Mouse (Mus musculus) bone marrow, adult 2 months (tissue): ENCODE data around the gene Wdfy4.

Experiments
- CTCF ChIP-seq: fragments of 200-500 bp; IDR thresholded peaks from 2 replicates; pipeline ENCODE4 v1.5.1; 2011; ENCODE audit warnings: low read length, control low read depth; ENCODE audit not compliant: control insufficient read depth, insufficient read depth
- POLR2A ChIP-seq: fragments of 200-500 bp; IDR thresholded peaks from 2 replicates; pipeline ENCODE4 v1.6.1; 2011; ENCODE audit warnings: low read depth, mild to moderate bottlenecking, control low read depth, low read length, borderline replicate concordance; ENCODE audit not compliant: control insufficient read depth

DNA sequence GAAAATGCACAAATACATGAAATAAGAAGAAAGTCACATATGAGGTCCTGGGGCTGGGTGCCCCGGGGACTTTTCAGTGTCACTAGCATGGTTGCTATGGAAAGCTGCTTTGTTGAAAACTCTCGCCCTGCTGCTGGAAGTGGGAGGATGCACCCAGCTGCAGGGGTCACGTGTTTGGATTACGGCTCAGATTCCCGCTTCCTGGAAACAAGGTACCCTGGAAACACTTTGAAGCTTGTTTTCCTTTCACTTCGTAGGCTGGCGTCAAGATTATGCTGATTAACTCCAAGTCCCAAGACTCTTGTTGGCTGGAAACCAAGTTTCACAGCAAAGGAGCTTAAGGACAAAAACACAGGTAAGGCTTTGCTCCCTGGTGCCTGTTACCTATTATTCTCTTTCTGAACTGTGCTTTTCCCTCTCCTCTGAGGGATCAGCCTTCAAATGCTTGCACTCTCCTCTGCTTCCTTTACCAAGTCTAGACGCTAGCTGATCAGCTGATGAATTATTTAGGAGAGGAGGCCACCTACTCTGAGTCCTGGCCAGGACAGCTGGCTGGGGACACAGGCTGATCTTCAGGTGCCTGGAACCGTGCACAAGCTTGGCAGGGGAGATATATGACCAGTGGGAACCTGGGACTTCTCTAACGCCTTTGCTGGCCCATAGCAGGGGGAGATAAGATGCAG is 190.2 kb downstream of the Wdfy4 start:
- TF ChIP-seq POLR2A (no peak), CTCF (no peak)
